13 mouse cellular contexts compared by ENCODE assay signal in the genomic region with DNA sequence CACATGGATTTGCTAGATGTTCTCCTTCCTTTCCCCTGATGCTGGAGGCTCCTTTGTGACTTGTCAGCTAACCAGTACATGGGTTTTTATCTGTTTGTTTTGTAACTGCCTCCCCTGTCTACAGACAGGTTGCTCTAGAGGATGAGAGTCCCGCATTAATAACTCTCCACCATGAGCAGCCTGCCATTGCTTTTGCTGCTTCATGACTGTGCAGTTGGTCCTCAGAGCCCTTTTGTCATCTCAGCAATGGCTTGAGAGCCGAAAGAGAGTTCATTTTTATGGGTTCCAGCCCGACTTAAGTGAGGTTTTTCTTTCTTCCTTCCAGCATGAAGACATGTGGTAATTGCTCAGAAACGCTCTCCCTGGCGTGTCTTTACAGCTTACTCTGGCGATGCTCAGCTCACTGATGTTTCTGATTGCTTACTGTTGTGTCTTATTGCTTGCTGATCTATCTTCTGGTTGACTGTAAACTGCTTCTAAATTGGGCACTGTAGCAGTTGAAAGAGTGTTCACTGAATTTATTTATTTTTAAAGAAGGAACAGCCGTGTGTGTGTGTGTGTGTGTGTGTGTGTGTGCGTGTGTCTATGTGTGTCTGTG.
"Had no signal": no experiment of that assay in that cellular context is flagged by ENCODE, and none has a peak within 500 bp of the region (broad histone marks: within the 10 kb centered on the region; RNA-seq: fewer than 3 reads in every experiment).

No protein-coding gene starts in this region.

- H3K4me2 ChIP-seq: limb, embryonic 13.5 days; midbrain, embryonic 12.5 days; neural tube, embryonic 12.5 days had no signal

- H3K4me3 ChIP-seq: layer of hippocampus, adult 2 months; limb, embryonic 13.5 days; midbrain, embryonic 12.5 days; myocyte; neural tube, embryonic 12.5 days had no signal

- H3K27ac ChIP-seq: layer of hippocampus, adult 2 months; limb, embryonic 13.5 days; liver, embryonic 14.5 days; midbrain, embryonic 12.5 days; neural tube, embryonic 12.5 days; stomach, postnatal 0 days had no signal

- H3K4me1 ChIP-seq: limb, embryonic 13.5 days; midbrain, embryonic 12.5 days had no signal

- H3K36me3 ChIP-seq: neural tube, embryonic 12.5 days had no signal

- DNase-seq: kidney, adult 18-20 months; kidney, postnatal 10 days; kidney, postnatal 4 days; left cerebral cortex, postnatal 4 days; lung, adult 18-20 months; thymus, postnatal 4 days had no signal

- H3K9me3 ChIP-seq: limb, embryonic 13.5 days; midbrain, embryonic 12.5 days; neural tube, embryonic 12.5 days had no signal

- H3K9ac ChIP-seq: limb, embryonic 13.5 days; liver, embryonic 14.5 days; midbrain, embryonic 12.5 days; neural tube, embryonic 12.5 days had no signal

- H3K27me3 ChIP-seq: limb, embryonic 13.5 days; midbrain, embryonic 12.5 days; neural tube, embryonic 12.5 days had no signal
